Mouse (Mus musculus): Measurements from ENCODE around the gene Sbno1.
"Not testable (repeated sequence)": the region's sequence is repeated elsewhere in the genome, so short reads cannot be mapped to it uniquely, and the experiment has no call there.

The Sbno1 gene

GRCm38 (mm10) chr5:124341753-124342339, 84.0 kb downstream of the Sbno1 start:
- in situ Hi-C loops (cut with MboI, MseI), result not testable (repeated sequence)

GRCm38 (mm10) chr5:124338791-124339190, 87.0 kb downstream of the Sbno1 start:
- in situ Hi-C loops (cut with MboI, MseI), result no loop called here

- in situ Hi-C loops (cut with MboI, MseI), result no loop called here
Observed at GRCm38 (mm10) chr5:124337909-124338308, 87.9 kb downstream of the Sbno1 start.

- in situ Hi-C loops (cut with MboI, MseI), result no loop called here
Observed at GRCm38 (mm10) chr5:124337103-124337502, 88.7 kb downstream of the Sbno1 start.

GRCm38 (mm10) chr5:124334392-124334791, 91.4 kb downstream of the Sbno1 start:
- in situ Hi-C loops (cut with MboI, MseI), result no loop called here

- in situ Hi-C loops (cut with MboI, MseI), result no loop called here
Observed at GRCm38 (mm10) chr5:124330086-124330485, 95.7 kb downstream of the Sbno1 start.

GRCm38 (mm10) chr5:124327510-124328364, 98.1 kb downstream of the Sbno1 start, which contains the start of the genes Mphosph9 and 2810006K23Rik:
Mphosph9 (minus strand) TSS chr5:124327972.
2810006K23Rik (plus strand) TSS chr5:124328089.
- in situ Hi-C loops (cut with MboI, MseI), result no loop called here

GRCm38 (mm10) chr5:124326829-124327228, 99.0 kb downstream of the Sbno1 start:
- in situ Hi-C loops (cut with MboI, MseI), result no loop called here
